In genomic region chr2:75695676-75696350, GRCm38 (mm10) we compare ENCODE assay signal across 15 mouse cellular contexts. TPM values are rescaled to one million over a fixed set of nuclear protein-coding genes. Genes with fewer than 3 reads are reported as not detected.
A peak's percentile ranks its signal among the peaks of the same experiment; 100 is the strongest.
DNase-seq lines count a peak whose midpoint lies in the region; ATAC-seq and TF ChIP-seq lines count a peak whose summit lies in the region.
"Had no signal": no experiment of that assay in that cellular context is flagged by ENCODE, and none has a peak within 500 bp of the region (broad histone marks: within the 10 kb centered on the region; RNA-seq: fewer than 3 reads in every experiment).

No protein-coding gene starts in this region.

- TF ChIP-seq CTCF in heart, postnatal 0 days (IDR thresholded peaks at IDR 0.05; ENCODE audit: low read depth): no peak
- TF ChIP-seq CTCF in bone marrow macrophage, adult 2 months (IDR thresholded peaks at IDR 0.05; ENCODE audit: low read depth, low read length): no peak

- H3K4me1 ChIP-seq in heart, postnatal 0 days (ENCODE audit: control insufficient read depth, insufficient read depth): peaks cover 72% of the 10 kb centered on the region
- peaks cover 79% of the 10 kb centered on the region for H3K4me1 ChIP-seq in heart, embryonic 10.5 days
- H3K4me1 ChIP-seq in bone marrow macrophage, adult 2 months (ENCODE audit: control insufficient read depth, insufficient read depth, low read length): peaks cover 66% of the 10 kb centered on the region
- peaks cover 66% of the 10 kb centered on the region for H3K4me1 ChIP-seq in limb, embryonic 10.5 days
- H3K4me1 ChIP-seq: hindbrain, embryonic 15.5 days had no signal

- no peak overlapping the region for H3K9ac ChIP-seq in heart, postnatal 0 days (replicated peaks; ENCODE audit: low read depth, low read length)
- H3K9ac ChIP-seq: hindbrain, embryonic 15.5 days; limb, embryonic 12.5 days had no signal

- peak; percentile 60 to 80 for DNase-seq in adrenal gland, adult (ENCODE audit: inconsistent age in 2 of 2, low spot score in 1 of 2)
- no peak for DNase-seq in adrenal gland, postnatal 10 days
- DNase-seq in heart, postnatal 0 days (ENCODE audit: low spot score): no peak
- DNase-seq in heart, embryonic 10.5 days (ENCODE audit: low spot score): no peak
- no peak for DNase-seq in left cerebral cortex, adult 11 months (ENCODE audit: low spot score)
- no peak for DNase-seq in limb, embryonic 10.5 days (ENCODE audit: low spot score)
- DNase-seq: cerebellum, adult 2 months; embryo, embryonic 11 days; right cerebral cortex, postnatal 25 days had no signal

- H3K27me3 ChIP-seq in heart, postnatal 0 days (ENCODE audit: control insufficient read depth, insufficient read depth, low read length): no peaks in the 10 kb centered on the region
- no peaks in the 10 kb centered on the region for H3K27me3 ChIP-seq in heart, embryonic 10.5 days (ENCODE audit: insufficient read depth, poor library complexity, severe bottlenecking)
- H3K27me3 ChIP-seq in limb, embryonic 10.5 days (ENCODE audit: low read depth, poor library complexity, severe bottlenecking): no peaks in the 10 kb centered on the region
- H3K27me3 ChIP-seq: hindbrain, embryonic 15.5 days; limb, embryonic 12.5 days had no signal

- ATAC-seq in heart, postnatal 0 days (ENCODE audit: insufficient read depth, low read depth): no peak
- peak; percentile 16; the same call in 1 of the 2 replicates for ATAC-seq in megakaryocyte, adult 5-6 weeks (ENCODE audit: poor library complexity, severe bottlenecking)
- ATAC-seq: forebrain, embryonic 16.5 days had no signal

- WGBS in heart, postnatal 0 days: 73% methylated on average over 9 of the region's 9 CpGs
- WGBS in heart, embryonic 10.5 days: 78% methylated on average over 9 of the region's 9 CpGs
- 54% methylated on average over 9 of the region's 9 CpGs for WGBS in limb, embryonic 10.5 days

- no peak overlapping the region for H3K4me2 ChIP-seq in heart, postnatal 0 days (ENCODE audit: low read depth, low read length)
- H3K4me2 ChIP-seq: hindbrain, embryonic 15.5 days; limb, embryonic 12.5 days; midbrain, embryonic 11.5 days had no signal

- H3K36me3 ChIP-seq in heart, postnatal 0 days (replicated peaks; ENCODE audit: control insufficient read depth, insufficient read depth, low read length): no peaks in the 10 kb centered on the region
- no peaks in the 10 kb centered on the region for H3K36me3 ChIP-seq in heart, embryonic 10.5 days
- 0 out of 2 replicates have a peak, but pooled peaks cover 5% of the 10 kb centered on the region for H3K36me3 ChIP-seq in limb, embryonic 10.5 days
- H3K36me3 ChIP-seq: hindbrain, embryonic 15.5 days; limb, embryonic 12.5 days had no signal

- no peak for TF ChIP-seq EP300 in heart, postnatal 0 days (IDR thresholded peaks at IDR 0.05; ENCODE audit: low read depth)

- H3K9me3 ChIP-seq in heart, postnatal 0 days (replicated peaks; ENCODE audit: control insufficient read depth, low read length): no peaks in the 10 kb centered on the region
- no peaks in the 10 kb centered on the region for H3K9me3 ChIP-seq in heart, embryonic 10.5 days
- no peaks in the 10 kb centered on the region for H3K9me3 ChIP-seq in limb, embryonic 10.5 days (replicated peaks)
- H3K9me3 ChIP-seq: hindbrain, embryonic 15.5 days; limb, embryonic 12.5 days had no signal

- H3K27ac ChIP-seq in heart, postnatal 0 days (ENCODE audit: low read depth): peak overlapping the region; percentile 63; the same call in 1 of the 2 replicates
- no peak overlapping the region for H3K27ac ChIP-seq in heart, embryonic 10.5 days
- peak overlapping the region; percentile 62 for H3K27ac ChIP-seq in bone marrow macrophage, adult 2 months (ENCODE audit: insufficient read depth, low read depth, low read length)
- H3K27ac ChIP-seq in limb, embryonic 10.5 days: no peak overlapping the region
- H3K27ac ChIP-seq: hindbrain, embryonic 15.5 days had no signal

- no peak overlapping the region for H3K4me3 ChIP-seq in heart, postnatal 0 days (ENCODE audit: low read depth, low read length)
- no peak overlapping the region for H3K4me3 ChIP-seq in heart, embryonic 10.5 days
- H3K4me3 ChIP-seq in bone marrow macrophage, adult 2 months (ENCODE audit: insufficient read depth, low read length): peak overlapping the region; percentile 19; the same call in 1 of the 2 replicates
- no peak overlapping the region for H3K4me3 ChIP-seq in limb, embryonic 10.5 days
- H3K4me3 ChIP-seq: hindbrain, embryonic 15.5 days; limb, embryonic 12.5 days had no signal

- TF ChIP-seq POLR2A in bone marrow macrophage, adult 2 months (IDR thresholded peaks at IDR 0.05; ENCODE audit: borderline replicate concordance, low read depth, low read length): no peak

RNA-seq across cellular contexts. Expression of gene Nfe2l2, which starts 8.6 kb away (rescaled TPM):
- 10 to 100 TPM; 79.2 to 94.0 TPM for total RNA-seq in adrenal gland, postnatal 10 days (2021)
- 47.1 and 55.2 TPM in 2 replicates for total RNA-seq in heart, postnatal 0 days (2014; rRNA removed; ENCODE audit: low replicate concordance)
- polyA plus RNA-seq in heart, postnatal 0 days (2015; fragmentation: Nextera tagmentation; extraction: Ambion mirVana): 50.1 and 50.4 TPM in 2 replicates
- 42.8 and 45.0 TPM in 2 replicates for polyA plus RNA-seq in heart, embryonic 10.5 days (2016; fragmentation: Nextera tagmentation; extraction: Ambion mirVana)
- polyA plus RNA-seq in bone marrow macrophage, adult 2 months (2012; ENCODE audit: insufficient read depth, insufficient read length, missing spikeins): 266 and 269 TPM in 2 replicates
- 148 TPM in 2 replicates for total RNA-seq in megakaryocyte, adult 5-6 weeks (2015)
- 81.2 and 94.4 TPM in 2 replicates for total RNA-seq in megakaryocyte, adult 5-6 weeks (2017)
- 33.8 and 37.2 TPM in 2 replicates for polyA plus RNA-seq in limb, embryonic 10.5 days (2016; fragmentation: Nextera tagmentation; extraction: Ambion mirVana)

RNA-seq across cellular contexts. Expression of gene Hnrnpa3, which starts 36.8 kb away (rescaled TPM):
- 100 to 1,000 TPM; 358 to 456 TPM for total RNA-seq in adrenal gland, postnatal 10 days (2021)
- 26.0 and 33.9 TPM in 2 replicates for total RNA-seq in heart, postnatal 0 days (2014; rRNA removed; ENCODE audit: low replicate concordance)
- polyA plus RNA-seq in heart, postnatal 0 days (2015; fragmentation: Nextera tagmentation; extraction: Ambion mirVana): 93.6 and 102 TPM in 2 replicates
- 188 and 209 TPM in 2 replicates for polyA plus RNA-seq in heart, embryonic 10.5 days (2016; fragmentation: Nextera tagmentation; extraction: Ambion mirVana)
- 183 and 208 TPM in 2 replicates for polyA plus RNA-seq in bone marrow macrophage, adult 2 months (2012; ENCODE audit: insufficient read depth, insufficient read length, missing spikeins)
- 596 and 620 TPM in 2 replicates for total RNA-seq in megakaryocyte, adult 5-6 weeks (2015)
- 223 and 241 TPM in 2 replicates for total RNA-seq in megakaryocyte, adult 5-6 weeks (2017)
- 352 and 369 TPM in 2 replicates for polyA plus RNA-seq in limb, embryonic 10.5 days (2016; fragmentation: Nextera tagmentation; extraction: Ambion mirVana)

Comparison
In these comparisons a context has a peak if more than half of its experiments do, and no peak if none do; other contexts are left out.
1. DNase-seq: peak in adrenal gland, adult (2 of 2); none in adrenal gland, postnatal 10 days (single experiment), heart, postnatal 0 days (single experiment), heart, embryonic 10.5 days (single experiment), left cerebral cortex, adult 11 months (single experiment) and limb, embryonic 10.5 days (single experiment).
2. H3K27ac ChIP-seq: peak in heart, postnatal 0 days (single experiment) and bone marrow macrophage, adult 2 months (single experiment); none in heart, embryonic 10.5 days (single experiment) and limb, embryonic 10.5 days (single experiment).